Mouse (Mus musculus) gastrocnemius, postnatal 14 days (tissue): ENCODE data around the gene Mlph. TPM values are rescaled to one million over a fixed set of nuclear protein-coding genes. Genes with fewer than 3 reads are reported as not detected.
A peak's percentile ranks its signal among the peaks of the same experiment; 100 is the strongest.

Source experiments
- DNase-seq: peaks from one replicate; pipeline ENCODE4 v3.0.0; 2021; ENCODE audit warnings: mixed read lengths
- intact Hi-C: fragments of 180-260 bp; cut with DNase I; formaldehyde crosslinking; loops from one replicate; pipeline ENCODE4 v1.15.1; 2025; ENCODE audit warnings: low total_unique reads
- total RNA-seq, 2 experiments: library from RNA; stranded (reverse); gene quantifications; 2 replicates each; pipeline ENCODE4 v1.2.3; 2021

Gene Mlph
- total RNA-seq, 2 experiments from 2014 or later: 0.31 to 0.35 TPM

DNA sequence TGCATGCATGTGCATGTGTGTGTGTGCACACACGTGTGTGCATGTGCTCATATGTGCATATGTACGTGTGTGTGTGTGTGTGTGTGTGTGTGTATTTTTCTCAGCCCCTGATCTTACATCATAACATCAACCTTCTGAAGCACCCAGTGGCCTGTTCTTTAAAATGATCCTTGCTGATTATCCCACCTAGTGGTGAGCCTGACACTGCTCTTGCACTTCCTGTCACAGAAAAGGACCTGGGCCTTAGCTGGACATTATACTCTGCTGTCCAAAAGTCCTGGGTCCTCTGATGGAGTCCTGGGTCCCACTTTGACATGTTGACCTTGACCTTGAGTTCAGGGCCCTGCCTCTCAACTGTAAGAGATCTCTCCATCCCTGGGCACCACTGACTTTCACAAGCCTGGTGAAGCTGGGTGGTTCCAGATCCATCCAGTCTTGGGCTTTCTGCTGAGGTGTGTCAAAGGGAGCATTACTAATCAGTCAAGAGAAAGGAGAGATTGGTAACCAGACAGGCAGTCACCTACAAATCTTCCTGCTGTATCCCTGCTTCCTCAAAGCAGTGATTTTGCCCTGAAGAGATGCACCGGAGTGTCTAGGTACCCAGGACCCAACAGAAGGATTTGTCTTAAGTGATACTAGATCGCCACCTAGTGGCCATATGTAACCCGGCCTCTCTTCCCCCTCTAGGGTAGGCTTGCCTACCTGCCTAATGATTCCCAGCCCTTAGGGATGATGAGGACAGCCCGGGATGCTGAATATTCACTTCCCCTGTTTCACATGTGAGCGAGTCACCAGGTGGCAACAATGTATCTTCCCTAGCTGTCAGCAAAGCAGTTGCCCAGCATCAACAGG is 41.6 kb downstream of the Mlph start:
- DNase-seq: peak; percentile 57
- intact Hi-C loops: loop anchor here (2.0 to 5.0 kb wide), 3 partner anchors 28 to 304 kb away; no protein-coding TSS in a partner anchor

DNA sequence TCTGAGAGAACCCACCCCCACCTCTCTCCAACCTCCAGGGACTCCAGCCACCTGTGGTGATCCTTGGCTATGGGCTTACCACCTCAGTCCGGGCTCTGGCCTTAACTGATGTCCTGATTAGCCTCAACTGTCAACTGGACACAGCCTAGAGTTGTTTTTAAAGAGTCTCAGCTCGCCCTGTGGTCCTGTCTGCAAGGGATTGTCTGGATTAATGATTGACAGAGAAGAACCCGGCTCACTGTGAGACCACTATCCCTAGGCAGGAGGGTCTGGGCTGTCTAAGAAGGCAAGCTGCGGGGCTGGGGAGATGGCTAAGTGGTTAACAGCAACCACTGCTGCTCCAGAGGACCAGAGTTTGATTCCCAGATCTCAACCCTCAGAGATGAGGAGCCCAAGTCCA is 47.6 kb downstream of the Mlph start:
- intact Hi-C loops: no loop called here
- DNase-seq: no peak

DNA sequence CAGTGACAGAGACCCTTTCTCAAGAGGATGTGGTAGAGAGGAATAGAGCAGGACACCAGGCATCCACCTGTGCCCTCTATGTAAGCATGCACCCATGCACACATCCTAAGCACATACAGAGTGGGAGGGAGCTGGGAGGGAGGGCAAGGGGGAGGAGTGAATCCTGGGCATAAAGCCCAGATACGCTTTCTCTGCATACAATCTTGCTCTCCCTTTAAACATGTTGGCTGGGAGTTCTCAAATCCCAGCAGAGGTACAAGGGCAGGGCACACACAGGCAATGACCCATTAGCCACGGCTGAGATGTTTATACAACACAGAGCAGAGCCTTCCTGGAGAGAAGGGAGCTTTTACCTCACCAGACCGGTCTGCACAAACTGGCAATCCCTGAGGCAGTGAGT is 48.1 kb downstream of the Mlph start:
- no peak for DNase-seq
- intact Hi-C loops: no loop called here

DNA sequence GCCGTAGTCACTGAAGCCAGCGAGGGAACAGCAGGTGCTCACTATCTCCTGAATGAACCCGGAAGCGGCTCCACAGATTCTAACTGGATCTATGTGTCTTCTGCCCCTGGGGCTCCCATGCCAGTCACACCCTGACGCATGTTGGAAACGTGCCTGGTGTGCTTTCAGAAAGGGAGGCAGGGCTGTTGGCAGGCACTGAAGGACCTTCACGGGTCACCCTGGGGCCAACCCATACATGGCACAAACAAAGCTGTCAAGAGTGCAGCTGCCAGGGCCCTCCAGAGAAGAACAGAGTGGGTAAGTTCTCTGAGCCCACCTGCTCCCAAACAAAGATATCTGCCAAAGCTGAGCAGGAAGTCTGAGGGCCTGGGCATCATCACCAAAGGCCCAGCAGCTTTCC is 52.7 kb downstream of the Mlph start:
- intact Hi-C loops: no loop called here
- DNase-seq: peak; percentile 56

DNA sequence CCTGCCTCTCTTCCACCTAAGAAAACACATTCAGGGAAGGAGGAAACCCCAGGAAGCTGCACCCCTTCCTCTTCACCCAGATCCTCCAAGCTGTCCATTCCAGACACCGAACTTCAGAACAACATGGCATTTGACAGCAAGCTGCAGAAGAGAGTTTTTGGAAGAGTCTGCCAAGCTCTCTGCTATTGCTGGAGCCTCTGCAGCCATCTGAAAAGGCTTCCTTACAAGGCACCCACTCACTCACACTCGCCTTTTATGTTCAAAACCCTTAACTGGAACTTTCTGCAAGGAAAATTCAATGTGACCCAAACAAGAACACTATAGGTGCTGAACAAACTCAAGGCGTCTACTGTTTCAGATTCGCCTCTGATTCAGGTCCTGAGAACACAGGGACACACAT is 53.8 kb downstream of the Mlph start:
- no peak for DNase-seq
- intact Hi-C loops: no loop called here

DNA sequence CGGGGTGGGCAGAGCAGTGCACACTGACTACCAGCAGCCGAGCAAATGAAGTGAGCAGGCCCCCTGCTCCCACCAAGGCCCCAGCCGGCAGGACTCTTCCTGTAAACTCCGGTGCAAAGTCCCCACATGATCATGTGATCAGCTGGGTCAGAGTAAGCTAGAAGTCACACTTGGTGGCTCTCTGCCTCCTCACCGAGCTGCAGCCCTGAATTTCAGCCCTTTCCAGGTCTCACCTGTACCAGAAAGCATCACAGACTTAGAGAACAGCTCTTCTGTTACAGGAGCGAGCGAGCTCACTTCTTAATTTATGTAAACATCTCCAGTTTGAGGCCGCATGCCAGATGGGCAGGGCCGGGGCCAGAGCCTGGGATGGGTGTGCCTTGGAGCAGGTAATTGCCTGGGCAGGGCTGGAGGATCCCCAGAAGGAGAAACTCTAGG is 54.5 kb downstream of the Mlph start, which contains the start of gene Rab17:
Rab17 (minus strand) TSS at position 315 of the 438 bp plus-strand sequence.
- intact Hi-C loops: no loop called here
- DNase-seq: no peak

DNA sequence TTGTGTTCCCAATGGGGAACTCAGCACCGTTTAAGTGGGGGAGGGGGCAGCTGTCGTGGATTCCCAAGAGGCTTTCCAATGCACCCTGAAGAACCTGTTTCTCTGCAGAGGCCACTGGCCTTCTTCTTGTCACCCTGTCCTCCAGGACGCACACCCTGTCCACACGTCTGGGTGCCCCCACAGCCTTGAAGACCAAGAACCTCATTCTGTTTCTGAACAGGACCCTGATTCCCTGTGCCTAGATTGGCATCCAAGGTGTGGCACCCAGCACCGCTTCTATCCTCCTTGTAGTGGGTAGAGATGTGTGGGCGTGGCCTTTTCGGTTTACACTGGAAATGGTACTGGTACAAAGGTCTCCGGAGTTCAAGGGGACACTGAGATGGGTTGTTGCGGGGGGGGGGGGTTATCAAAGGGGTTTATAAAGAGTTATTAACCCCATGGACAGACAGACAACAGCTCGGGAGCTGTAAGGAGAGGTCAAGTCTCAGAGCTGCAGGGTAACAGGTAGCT is 55.1 kb downstream of the Mlph start:
- no peak for DNase-seq
- intact Hi-C loops: loop anchor here (5.0 kb wide), 1 partner anchor 127 kb away; no protein-coding TSS in a partner anchor

DNA sequence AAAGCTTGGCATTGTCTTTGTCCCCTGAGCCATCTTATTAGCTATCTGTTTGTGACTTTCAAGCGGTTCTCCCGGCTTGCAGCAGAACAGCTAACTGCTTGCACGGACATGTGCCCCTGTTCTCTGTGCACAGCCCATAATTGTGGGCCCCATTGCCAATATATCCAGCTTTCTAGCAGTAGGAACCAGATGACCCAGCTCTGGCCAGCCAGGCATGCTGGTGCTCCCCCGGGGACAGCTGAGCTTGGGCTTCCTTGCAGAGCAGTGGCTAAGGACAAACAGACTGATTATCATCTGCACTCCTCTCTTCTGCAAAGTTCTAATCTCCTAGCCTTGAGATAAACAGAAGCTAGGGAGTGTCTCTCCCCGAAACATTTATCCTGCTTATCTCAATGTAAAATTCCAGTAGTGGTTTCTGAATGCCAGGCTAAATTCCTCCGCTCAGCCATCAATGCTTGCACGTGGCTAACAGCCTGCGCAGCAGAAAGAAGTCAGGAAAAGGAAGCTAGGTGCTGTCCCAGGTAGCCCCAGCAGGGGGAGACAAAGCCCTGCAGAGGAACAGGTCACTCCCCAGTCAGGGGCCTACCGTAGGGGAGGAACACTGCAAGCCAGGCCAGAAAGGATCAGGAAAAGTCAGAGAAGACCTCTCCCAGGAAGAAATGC is 58.2 kb downstream of the Mlph start:
- intact Hi-C loops: loop anchor here (5.0 kb wide), 1 partner anchor 124 kb away; no protein-coding TSS in a partner anchor
- DNase-seq: peak; percentile 91

DNA sequence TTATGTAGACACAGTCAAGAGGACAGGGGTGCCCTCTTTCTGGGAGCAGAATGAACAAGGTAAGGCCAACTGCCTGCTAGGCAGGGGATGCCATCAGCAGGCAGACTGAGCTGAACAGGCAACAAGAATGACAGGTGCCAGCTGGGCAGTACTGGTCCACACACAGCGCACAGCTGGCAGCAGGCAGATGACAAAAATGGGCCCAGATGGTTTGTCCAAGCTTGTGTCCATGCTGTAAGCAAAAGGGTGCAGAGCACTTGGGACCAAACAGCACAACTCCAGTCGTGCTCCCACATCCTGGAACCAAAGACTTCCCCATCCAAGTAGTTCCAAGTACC is 58.7 kb downstream of the Mlph start:
- no peak for DNase-seq
- intact Hi-C loops: loop anchor here (5.0 kb wide), 1 partner anchor 124 kb away; no protein-coding TSS in a partner anchor

DNA sequence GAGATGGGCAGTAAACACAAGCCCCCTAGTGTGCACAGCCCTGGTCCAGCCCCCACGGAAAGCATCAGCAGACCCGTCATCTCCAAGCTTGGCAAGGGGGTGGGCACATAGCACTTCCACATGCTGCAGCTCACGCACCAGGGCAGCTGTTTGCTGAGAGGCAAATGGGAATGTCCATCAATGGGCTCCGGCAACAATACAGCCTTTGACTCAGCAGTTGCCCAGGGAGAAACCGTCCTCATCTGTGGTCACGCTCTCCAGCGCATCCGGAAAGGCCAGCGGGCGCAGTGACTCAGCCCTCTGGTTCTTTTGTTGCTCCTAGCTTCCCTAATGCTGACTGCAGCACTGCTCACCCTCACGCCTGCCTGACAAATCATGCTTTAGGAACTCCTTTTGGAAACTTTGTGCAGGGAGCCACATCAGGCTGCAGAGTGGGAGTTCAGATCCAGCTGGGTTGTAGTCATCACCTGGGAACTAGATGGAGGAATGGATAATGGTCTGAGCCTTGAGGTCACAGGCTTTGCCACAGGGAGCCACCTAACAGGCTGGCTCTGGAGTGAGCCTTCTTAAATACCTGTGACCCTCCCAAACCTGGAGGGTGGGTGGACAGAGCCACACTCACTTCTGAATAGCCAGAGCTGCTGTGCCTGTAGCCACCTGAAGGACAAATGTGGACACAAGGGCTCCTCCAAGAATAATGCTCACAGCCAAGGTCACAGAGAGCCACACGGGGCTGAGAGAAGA is 60.2 kb downstream of the Mlph start:
- intact Hi-C loops: loop anchor here (5.0 kb wide), 1 partner anchor 122 kb away; no protein-coding TSS in a partner anchor
- DNase-seq: peak; percentile 44

DNA sequence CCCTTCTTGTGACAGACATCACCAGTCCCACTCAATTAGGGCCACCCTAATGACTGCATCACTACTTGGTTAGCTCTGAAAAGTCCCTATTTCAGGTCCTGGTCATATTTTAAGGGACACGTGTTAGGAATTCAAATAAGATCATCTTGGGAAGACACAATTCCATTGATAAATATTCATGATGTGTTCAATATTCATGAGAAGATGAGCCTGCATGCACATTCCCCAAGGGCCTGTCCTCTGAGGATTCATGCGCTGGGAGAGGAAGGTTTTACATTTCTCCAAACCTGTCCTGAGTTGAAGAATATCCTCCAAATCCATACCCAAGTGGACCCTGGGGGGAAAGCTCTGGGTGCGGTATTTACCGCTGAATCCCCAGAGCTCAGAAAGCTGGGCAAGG is 61.1 kb downstream of the Mlph start:
- intact Hi-C loops: no loop called here
- DNase-seq: no peak

DNA sequence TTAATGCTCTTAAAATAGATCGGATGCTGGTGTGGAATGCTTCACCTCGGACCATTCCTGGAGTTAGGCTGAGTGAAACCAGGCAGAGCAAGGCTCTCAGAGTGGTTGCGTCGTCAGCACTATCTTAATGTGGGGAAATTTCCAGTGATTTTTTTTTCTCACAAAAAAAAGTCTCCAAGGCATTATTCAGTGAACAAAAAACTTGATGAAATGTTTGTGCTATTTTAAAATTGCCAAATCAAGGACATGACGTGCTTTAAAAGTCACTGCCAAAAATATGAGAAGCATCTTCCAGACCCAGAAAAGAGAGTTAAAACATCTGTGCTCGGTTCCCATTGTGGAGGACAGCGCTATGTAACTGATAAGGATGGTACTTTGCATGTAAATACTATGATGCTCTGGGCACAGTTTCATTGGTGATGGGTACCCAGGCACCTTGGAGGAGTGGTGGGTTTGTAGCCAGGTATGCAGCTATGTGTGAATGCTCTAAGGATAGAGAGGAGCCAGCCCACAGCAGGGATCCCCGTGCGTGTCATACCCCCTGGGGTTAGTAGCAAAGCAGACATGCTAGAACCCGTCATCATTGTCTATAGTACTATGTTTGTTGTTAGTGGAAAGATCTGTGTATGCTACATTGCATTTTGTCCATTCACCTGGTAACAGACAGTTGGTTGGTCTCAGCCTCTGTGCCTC is 65.9 kb downstream of the Mlph start:
- DNase-seq: no peak

DNA sequence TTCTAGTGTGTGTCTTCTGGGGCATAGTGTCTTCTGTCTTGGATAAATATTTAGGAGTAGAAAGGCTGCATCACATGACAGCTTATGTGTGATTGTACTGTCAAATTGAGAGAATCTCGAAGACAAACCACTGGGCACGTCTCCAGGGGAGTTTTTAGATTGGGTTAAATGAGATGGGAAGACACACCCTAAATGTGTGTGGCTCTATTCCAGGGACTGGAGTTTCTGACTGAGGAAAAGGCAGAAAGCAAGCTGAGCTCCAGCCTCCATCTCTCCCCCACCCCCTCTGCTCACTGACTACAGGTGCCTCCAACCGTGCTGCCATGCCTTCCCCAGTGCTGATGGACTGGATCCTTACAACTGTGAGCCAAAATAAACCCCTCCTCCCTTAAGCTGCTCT is 66.5 kb downstream of the Mlph start:
- DNase-seq: no peak
- intact Hi-C loops: no loop called here

More for the DNA sequence above, 65.9 kb downstream of the Mlph start:
- intact Hi-C loops: no loop called here

DNA sequence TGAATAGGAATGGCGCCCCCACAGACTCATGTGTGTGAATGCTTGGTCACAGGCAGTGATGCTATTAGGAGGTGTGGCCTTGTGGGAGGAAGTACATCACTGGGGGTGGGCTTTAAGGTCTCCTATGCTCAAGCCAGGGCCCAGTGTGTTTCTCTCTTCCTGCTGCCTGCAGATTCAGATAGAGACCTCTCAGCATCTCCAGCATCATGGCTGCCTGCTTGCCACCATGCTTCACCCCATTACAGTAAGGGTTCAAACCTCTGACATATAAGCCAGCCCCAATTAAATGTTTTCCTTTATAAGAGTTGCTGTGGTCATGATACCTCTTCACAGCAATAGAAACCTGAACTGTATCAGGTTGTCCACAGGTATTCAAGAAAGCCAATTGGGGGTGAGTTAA is 81.0 kb downstream of the Mlph start:
- DNase-seq: no peak
- intact Hi-C loops: no loop called here

DNA sequence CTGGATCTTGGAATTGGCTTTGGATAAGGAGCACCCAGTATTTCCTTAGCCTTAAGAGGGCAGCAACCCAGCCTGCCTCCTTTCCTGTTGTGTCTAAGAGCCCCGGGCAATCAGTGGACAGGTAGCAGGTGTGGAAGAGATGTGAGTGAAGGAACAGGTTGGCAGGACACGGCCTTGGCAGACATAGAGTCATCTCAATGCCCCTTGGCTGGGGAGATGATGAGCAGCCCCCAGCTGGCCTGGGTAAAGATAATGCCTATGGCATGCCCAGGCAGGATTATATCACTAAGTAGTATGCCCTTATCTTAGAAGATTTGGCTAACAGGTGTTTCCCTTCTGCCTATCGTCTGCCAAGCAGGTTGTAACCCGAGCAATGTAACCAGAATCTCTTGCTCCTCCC is 82.3 kb downstream of the Mlph start:
- intact Hi-C loops: no loop called here
- DNase-seq: no peak

DNA sequence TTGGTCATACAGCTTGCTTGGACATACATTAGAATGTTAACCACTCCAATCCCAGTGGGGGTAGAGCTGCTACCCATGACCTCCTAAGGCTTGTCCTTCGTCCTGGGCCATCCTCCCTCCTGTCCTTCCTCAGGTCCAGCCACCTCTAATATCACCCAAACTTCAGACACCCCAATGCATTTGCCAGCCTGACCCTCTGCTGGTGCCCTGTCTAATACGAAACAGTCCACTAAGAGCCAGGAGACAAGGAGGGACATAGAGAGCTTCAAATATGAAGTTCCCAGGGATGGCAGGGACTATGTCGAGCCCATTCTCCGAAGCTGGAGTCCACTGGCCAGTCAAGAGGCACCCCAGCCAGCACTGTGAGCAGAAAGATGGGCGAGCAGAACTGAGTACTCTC is 82.8 kb downstream of the Mlph start:
- intact Hi-C loops: no loop called here
- DNase-seq: no peak

DNA sequence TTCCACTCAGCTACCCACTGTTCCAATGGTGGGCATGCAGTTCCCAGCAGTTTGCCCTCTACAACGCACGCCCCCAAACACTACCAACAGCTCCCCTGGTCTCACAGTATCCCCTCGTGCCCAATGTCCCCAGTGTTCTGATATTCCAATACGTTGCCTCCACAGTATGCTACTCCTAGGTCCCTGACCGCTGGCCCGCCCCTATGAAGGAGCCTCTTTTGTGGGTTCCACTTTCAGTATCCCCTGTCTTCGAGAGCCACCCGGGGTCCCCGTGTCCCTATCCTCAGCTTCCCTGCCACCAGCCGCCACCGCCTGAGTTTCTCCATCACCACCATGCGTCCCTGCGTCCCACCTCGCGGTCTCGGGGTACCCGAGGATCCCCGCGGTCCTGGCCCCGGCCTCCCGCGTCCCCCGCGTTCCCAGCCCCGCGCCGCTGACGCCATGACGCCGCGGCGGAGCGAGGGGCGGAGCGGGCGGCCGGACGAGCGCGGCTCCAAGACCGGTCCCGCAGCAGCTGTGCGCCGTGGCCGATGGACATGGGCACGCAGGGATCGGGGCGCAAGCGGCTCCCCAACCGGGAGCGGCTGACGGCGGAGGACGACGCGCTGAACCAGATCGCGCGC is 83.5 kb downstream of the Mlph start, which contains the start of gene Lrrfip1:
Lrrfip1 (plus strand) TSS at position 470 of the 623 bp plus-strand sequence.
- peak; percentile 71 for DNase-seq
- intact Hi-C loops: no loop called here

DNA sequence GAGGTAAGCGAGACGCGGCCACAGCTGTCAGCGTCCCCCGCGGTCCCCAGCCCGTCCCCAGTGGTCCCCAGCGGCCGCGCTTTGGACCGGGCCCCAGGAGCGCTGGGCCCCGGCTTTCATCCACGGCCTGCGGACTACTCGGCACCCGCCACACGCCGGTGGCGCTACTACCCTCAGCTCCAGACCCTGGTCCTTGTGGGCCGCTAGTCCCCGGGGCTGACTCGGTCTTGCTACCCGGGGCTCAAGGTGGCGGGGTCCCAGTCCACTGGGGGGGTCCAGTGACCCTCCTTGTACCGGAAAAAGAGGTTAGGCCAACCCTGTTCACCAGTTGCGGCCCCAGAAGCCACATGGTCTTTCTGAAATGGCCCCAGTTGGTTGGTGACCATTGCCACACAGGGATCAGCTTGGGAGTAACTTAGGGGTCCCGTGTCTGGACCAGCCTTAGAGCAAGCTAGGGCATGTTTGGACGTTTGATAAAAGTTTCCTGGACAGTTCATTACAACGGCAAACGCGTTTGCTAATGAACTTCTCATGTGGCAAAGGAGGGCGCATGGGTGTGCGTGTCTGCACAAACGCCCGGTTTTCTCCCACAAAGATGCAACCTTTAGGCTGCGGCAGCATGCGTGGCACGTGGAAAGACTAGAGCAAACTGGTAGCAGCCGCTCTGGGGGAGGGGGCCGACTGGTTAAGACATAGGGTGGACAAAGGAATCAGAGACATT is 84.2 kb downstream of the Mlph start:
- intact Hi-C loops: no loop called here
- no peak for DNase-seq
